ENCODE assay signal across 9 mouse cellular contexts in genomic region chr13:94147257-94147656, GRCm38 (mm10).
A peak's percentile ranks its signal among the peaks of the same experiment; 100 is the strongest.
DNase-seq lines count a peak whose midpoint lies in the region; ATAC-seq and TF ChIP-seq lines count a peak whose summit lies in the region.
"Had no signal": no experiment of that assay in that cellular context is flagged by ENCODE, and none has a peak within 500 bp of the region (broad histone marks: within the 10 kb centered on the region; RNA-seq: fewer than 3 reads in every experiment).

No protein-coding gene starts in this region.

- peaks cover 9% of the 10 kb centered on the region for H3K4me1 ChIP-seq in embryonic facial prominence, embryonic 11.5 days (ENCODE audit: control insufficient read depth, insufficient read depth, low read length)
- H3K4me1 ChIP-seq in embryonic facial prominence, embryonic 10.5 days = peaks cover 49% of the 10 kb centered on the region
- no peaks in the 10 kb centered on the region for H3K4me1 ChIP-seq in spleen, adult 2 months (ENCODE audit: control insufficient read depth, insufficient read depth, insufficient read length)

- peak; percentile 41 for DNase-seq in embryonic facial prominence, embryonic 11.5 days (ENCODE audit: low spot score)
- no peak for DNase-seq in embryonic facial prominence, embryonic 10.5 days (ENCODE audit: low spot score)
- DNase-seq in spleen, adult 2 months (ENCODE audit: low read depth in 1 of 2, low spot score in 2 of 2) = no peak
- no peak for DNase-seq in spleen, adult 18-20 months
- DNase-seq in layer of hippocampus, postnatal 10 days (ENCODE audit: low spot score in 2 of 2) = peak; percentile 44 to 59
- peak; percentile 41 for DNase-seq in right cerebral cortex, postnatal 25 days
- no peak for DNase-seq in urinary bladder, adult 18-20 months (ENCODE audit: low spot score in 2 of 2)

- H3K27ac ChIP-seq in embryonic facial prominence, embryonic 11.5 days (replicated peaks; ENCODE audit: low read depth, low read length) = no peak overlapping the region
- H3K27ac ChIP-seq in embryonic facial prominence, embryonic 10.5 days (replicated peaks) = no peak overlapping the region
- H3K27ac ChIP-seq in spleen, adult 2 months (ENCODE audit: insufficient read depth, low read length) = no peak overlapping the region
- H3K27ac ChIP-seq: limb, embryonic 15.5 days had no signal

- no peaks in the 10 kb centered on the region for H3K27me3 ChIP-seq in embryonic facial prominence, embryonic 11.5 days (ENCODE audit: control insufficient read depth, insufficient read depth, low read length)
- no peaks in the 10 kb centered on the region; the same call in 1 of the 2 replicates for H3K27me3 ChIP-seq in embryonic facial prominence, embryonic 10.5 days (replicated peaks; ENCODE audit: low read depth, poor library complexity, severe bottlenecking)
- no peaks in the 10 kb centered on the region for H3K27me3 ChIP-seq in spleen, adult 2 months (ENCODE audit: control insufficient read depth, insufficient read depth, low read length)
- H3K27me3 ChIP-seq: limb, embryonic 15.5 days had no signal

- peak; percentile 8; the same call in 1 of the 2 replicates for TF ChIP-seq CTCF in spleen, adult 2 months (IDR thresholded peaks at IDR 0.05; ENCODE audit: extremely low read depth, insufficient read depth, insufficient read length, insufficient replicate concordance)

- no peaks in the 10 kb centered on the region for H3K9me3 ChIP-seq in embryonic facial prominence, embryonic 11.5 days (replicated peaks; ENCODE audit: control insufficient read depth, low read length)
- no peaks in the 10 kb centered on the region for H3K9me3 ChIP-seq in embryonic facial prominence, embryonic 10.5 days
- H3K9me3 ChIP-seq: limb, embryonic 15.5 days had no signal

- no peak overlapping the region for H3K4me3 ChIP-seq in embryonic facial prominence, embryonic 11.5 days (ENCODE audit: low read depth, low read length)
- H3K4me3 ChIP-seq in embryonic facial prominence, embryonic 10.5 days = no peak overlapping the region
- no peak overlapping the region for H3K4me3 ChIP-seq in spleen, adult 2 months (ENCODE audit: extremely low read depth, insufficient read depth, insufficient read length)
- H3K4me3 ChIP-seq: limb, embryonic 15.5 days had no signal

- no peak for TF ChIP-seq POLR2A in spleen, adult 2 months (IDR thresholded peaks at IDR 0.05; ENCODE audit: low read depth, low read length)

- H3K4me2 ChIP-seq in embryonic facial prominence, embryonic 11.5 days (ENCODE audit: low read depth, low read length) = no peak overlapping the region
- H3K4me2 ChIP-seq: limb, embryonic 15.5 days had no signal

- no peak for ATAC-seq in embryonic facial prominence, embryonic 11.5 days (replicated peaks; ENCODE audit: insufficient number of reproducible peaks, low FRiP score, low TSS enrichment, low read depth)
- no peak for ATAC-seq in cerebellum, adult (ENCODE audit: insufficient number of reproducible peaks, low FRiP score, low TSS enrichment)

- 51% methylated on average over 4 of the region's 4 CpGs for WGBS in embryonic facial prominence, embryonic 11.5 days
- WGBS in embryonic facial prominence, embryonic 10.5 days = 43% methylated on average over 4 of the region's 4 CpGs
- 20% methylated on average over 4 of the region's 4 CpGs for WGBS in spleen, adult 2 months

- no peaks in the 10 kb centered on the region for H3K36me3 ChIP-seq in embryonic facial prominence, embryonic 11.5 days (replicated peaks; ENCODE audit: control insufficient read depth, insufficient read depth, low read depth, low read length)
- H3K36me3 ChIP-seq in embryonic facial prominence, embryonic 10.5 days (replicated peaks) = no peaks in the 10 kb centered on the region
- H3K36me3 ChIP-seq in spleen, adult 2 months (ENCODE audit: control insufficient read depth, insufficient read depth, low read length) = no peaks in the 10 kb centered on the region
- H3K36me3 ChIP-seq: limb, embryonic 15.5 days had no signal

- H3K9ac ChIP-seq in embryonic facial prominence, embryonic 11.5 days (replicated peaks; ENCODE audit: low read length) = no peak overlapping the region
- H3K9ac ChIP-seq: limb, embryonic 15.5 days had no signal

Comparison
In these comparisons a context has a peak if more than half of its experiments do, and no peak if none do; other contexts are left out.
1. DNase-seq: peak in embryonic facial prominence, embryonic 11.5 days (single experiment), layer of hippocampus, postnatal 10 days (2 of 2) and right cerebral cortex, postnatal 25 days (single experiment); none in embryonic facial prominence, embryonic 10.5 days (single experiment), spleen, adult 2 months (0 of 2), spleen, adult 18-20 months (0 of 2) and urinary bladder, adult 18-20 months (0 of 2).